Mouse (Mus musculus) stomach, embryonic 15.5 days (tissue): ENCODE data around the gene Brd4. TPM values are rescaled to one million over a fixed set of nuclear protein-coding genes. Genes with fewer than 3 reads are reported as not detected.

ENCODE experiments used
- ATAC-seq: fragments of 200-750 bp; cut with Nextera tagmentation; 2 replicates; pipeline ENCODE4 v1.8.0; 2017; ENCODE audit warnings: low read depth, moderate number of reproducible peaks, moderate TSS enrichment; ENCODE audit not compliant: insufficient read depth, low FRiP score
- H3K27ac ChIP-seq: fragments of 300-500 bp; sonication (generic); 2 replicates; pipeline ENCODE4 v1.5.1; 2015; ENCODE audit warnings: mild to moderate bottlenecking, inconsistent platforms
- H3K27me3 ChIP-seq: fragments of 300-500 bp; sonication (generic); replicated peaks from 2 replicates; pipeline ENCODE4 v1.6.1; 2015; ENCODE audit warnings: inconsistent platforms
- H3K36me3 ChIP-seq: fragments of 300-500 bp; sonication (generic); 2 replicates; pipeline ENCODE4 v1.6.1; 2015; ENCODE audit warnings: inconsistent platforms
- H3K4me1 ChIP-seq: fragments of 300-500 bp; sonication (generic); 2 replicates; pipeline ENCODE4 v1.6.1; 2015; ENCODE audit warnings: inconsistent platforms
- H3K4me2 ChIP-seq: fragments of 300-500 bp; sonication (generic); 2 replicates; pipeline ENCODE4 v1.6.1; 2015; ENCODE audit warnings: mild to moderate bottlenecking, inconsistent platforms
- H3K4me3 ChIP-seq: fragments of 300-500 bp; sonication (generic); replicated peaks from 2 replicates; pipeline ENCODE4 v1.5.1; 2015; ENCODE audit warnings: inconsistent platforms
- H3K9ac ChIP-seq: fragments of 300-500 bp; sonication (generic); 2 replicates; pipeline ENCODE4 v1.6.1; 2015; ENCODE audit warnings: inconsistent platforms
- H3K9me3 ChIP-seq: fragments of 300-500 bp; sonication (generic); 2 replicates; pipeline ENCODE4 v1.6.1; 2016; ENCODE audit warnings: inconsistent platforms
- WGBS: fragments of 180-500 bp; shearing (Covaris S2); methylation state at CpG from one replicate; pipeline ENCODE4 v1.1.7; 2015; 5-methylcytosine and 5-hydroxymethylcytosine counted together
- polyA plus RNA-seq: library from polyadenylated mRNA; unstranded; fragments of >200 nt; fragmentation: Nextera tagmentation; extraction: Ambion mirVana; gene quantifications from 2 replicates; pipeline ENCODE4 v1.2.1, GENCODE M21; 2015

Gene Brd4
- polyA plus RNA-seq, 1 experiment from 2014 or later: 68.8 TPM

DNA sequence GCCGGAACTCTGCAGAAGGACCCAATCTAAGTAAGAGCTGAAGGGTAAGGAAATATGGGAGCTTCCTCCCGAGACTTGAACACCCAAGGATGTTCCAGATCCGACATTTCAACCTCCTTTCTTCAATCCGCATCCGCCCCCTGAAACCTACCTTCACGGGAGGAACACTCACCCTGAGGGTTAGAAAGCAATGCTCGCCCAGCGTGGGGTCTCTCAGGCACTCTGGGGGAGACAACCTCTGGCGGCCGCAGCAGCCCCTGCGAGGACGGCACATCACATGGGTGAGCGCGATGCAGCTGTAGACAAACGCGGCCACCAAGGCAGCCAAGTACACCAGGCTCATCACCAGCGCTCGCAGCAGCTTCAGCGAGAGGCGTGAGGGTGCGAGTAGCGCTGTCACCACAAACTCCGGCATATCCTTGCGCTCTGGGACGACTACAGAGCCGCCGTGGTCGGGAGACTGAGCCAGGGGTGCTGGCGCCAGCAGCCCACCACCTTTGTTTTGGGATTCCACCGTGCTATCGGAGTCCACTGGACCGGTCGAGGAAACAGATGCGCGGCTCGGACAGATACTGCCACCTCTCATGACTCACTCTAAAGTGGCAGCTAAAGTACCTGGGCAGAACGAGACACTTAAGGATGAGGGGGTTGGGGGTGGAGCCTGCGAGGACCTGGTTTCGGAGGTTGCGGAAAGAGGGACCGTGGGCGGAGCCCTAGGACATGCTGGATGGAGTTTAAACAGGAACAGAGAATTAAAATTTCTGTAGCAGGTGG, 95.5 kb downstream of the Brd4 start, which contains the start of gene Ephx3:
TSS of gene Ephx3 (minus strand) at position 687 of the 774 bp plus-strand sequence.
- peak within 1 kb of the TSS; percentile 82 for H3K4me2 ChIP-seq
- peak within 1 kb of the TSS; percentile 36 for H3K4me3 ChIP-seq
- H3K9ac ChIP-seq: peak within 1 kb of the TSS; percentile 1; the same call in 1 of the 2 replicates
- 0 out of 2 replicates have a peak, but pooled peaks cover 5% of the 10 kb centered on the region for H3K27me3 ChIP-seq
- H3K36me3 ChIP-seq: no peaks in the 10 kb centered on the region
- no peaks in the 10 kb centered on the region for H3K9me3 ChIP-seq
- H3K4me1 ChIP-seq: peaks cover 16% of the 10 kb centered on the region
- H3K27ac ChIP-seq: no peak within 1 kb of the TSS
- 7% methylated on average over 42 of the region's 42 CpGs for WGBS
- peak; percentile 4; the same call in 1 of the 2 replicates for ATAC-seq

DNA sequence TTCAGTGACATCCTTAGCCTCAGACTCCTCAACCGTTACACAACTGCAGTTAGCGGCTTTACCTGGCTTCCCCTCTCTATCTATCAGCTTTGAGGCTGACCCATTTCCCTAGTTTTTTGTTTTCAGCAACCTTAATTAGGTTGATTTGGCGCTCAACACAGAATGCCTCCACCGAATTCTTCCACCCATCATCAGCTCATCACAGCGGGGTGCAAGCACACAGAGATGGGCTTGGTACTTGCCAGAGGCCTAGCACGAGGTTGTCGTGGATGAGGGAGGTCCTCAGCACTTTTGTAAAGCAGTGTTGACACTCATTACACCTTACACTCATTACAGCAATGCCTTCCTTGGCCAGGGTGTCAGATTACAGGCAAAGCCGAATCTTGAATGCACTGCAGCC, 101.5 kb downstream of the Brd4 start:
- Histone ChIP-seq H3K4me1 (peaks cover 6% of the 10 kb centered on the region; the same call in 1 of the 2 replicates), H3K9me3 (no peaks in the 10 kb centered on the region), H3K4me3 (no peak overlapping the region), H3K4me2 (no peak overlapping the region), H3K27me3 (no peaks in the 10 kb centered on the region), H3K9ac (no peak overlapping the region), H3K36me3 (no peaks in the 10 kb centered on the region), H3K27ac (no peak overlapping the region)
- 37% methylated on average over 8 of the region's 8 CpGs for WGBS
- ATAC-seq: no peak

- WGBS: 40% methylated on average over 11 of the region's 11 CpGs
- Histone ChIP-seq H3K4me3 (no peak overlapping the region), H3K27me3 (no peaks in the 10 kb centered on the region), H3K36me3 (no peaks in the 10 kb centered on the region), H3K9me3 (no peaks in the 10 kb centered on the region), H3K4me2 (no peak overlapping the region), H3K9ac (no peak overlapping the region), H3K4me1 (peaks cover 6% of the 10 kb centered on the region; the same call in 1 of the 2 replicates), H3K27ac (no peak overlapping the region)
- ATAC-seq: no peak
Measured at GRCm38 (mm10) chr17:32179621-32180491, 104.7 kb downstream of the Brd4 start.

DNA sequence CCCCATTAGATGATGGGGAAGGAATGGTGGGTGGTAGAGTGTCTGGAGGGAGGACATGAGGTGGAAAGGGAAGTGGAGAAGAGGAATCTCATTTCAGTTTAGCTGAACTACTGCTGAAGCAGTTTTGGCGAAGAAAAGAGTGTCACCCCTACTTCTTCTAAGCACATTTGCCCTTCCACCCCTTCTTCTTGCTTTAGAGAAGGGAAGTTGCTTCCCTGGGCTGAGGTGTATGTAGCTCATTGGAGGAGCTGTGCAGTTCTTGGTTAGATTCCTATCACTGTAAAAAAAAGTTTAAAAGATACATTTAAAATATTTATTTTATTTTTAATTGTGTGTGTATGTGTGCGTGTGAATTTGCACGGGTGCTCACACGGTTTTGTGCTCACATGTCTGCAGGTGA, 107.6 kb downstream of the Brd4 start:
- Histone ChIP-seq H3K9ac (no peak overlapping the region), H3K4me2 (no peak overlapping the region), H3K4me3 (no peak overlapping the region), H3K27ac (no peak overlapping the region), H3K36me3 (no peaks in the 10 kb centered on the region), H3K27me3 (no peaks in the 10 kb centered on the region), H3K4me1 (peaks cover 10% of the 10 kb centered on the region; the same call in 1 of the 2 replicates), H3K9me3 (no peaks in the 10 kb centered on the region)
- 83% methylated on average over 4 of the region's 4 CpGs for WGBS
- no peak for ATAC-seq

- Histone ChIP-seq H3K9ac (no peak overlapping the region), H3K36me3 (no peaks in the 10 kb centered on the region), H3K27me3 (no peaks in the 10 kb centered on the region), H3K9me3 (no peaks in the 10 kb centered on the region), H3K4me1 (0 out of 2 replicates have a peak, but pooled peaks cover 4% of the 10 kb centered on the region), H3K27ac (no peak overlapping the region), H3K4me2 (no peak overlapping the region), H3K4me3 (no peak overlapping the region)
- WGBS: 53% methylated on average over 7 of the region's 7 CpGs
- peak; percentile 56; the same call in 1 of the 2 replicates for ATAC-seq
Measured at GRCm38 (mm10) chr17:32173166-32173565, 111.4 kb downstream of the Brd4 start.

GRCm38 (mm10) chr17:32172485-32172884, 112.0 kb downstream of the Brd4 start:
- Histone ChIP-seq H3K9me3 (no peaks in the 10 kb centered on the region), H3K4me1 (0 out of 2 replicates have a peak, but pooled peaks cover 4% of the 10 kb centered on the region), H3K4me3 (no peak overlapping the region), H3K36me3 (no peaks in the 10 kb centered on the region), H3K4me2 (no peak overlapping the region), H3K9ac (no peak overlapping the region), H3K27ac (no peak overlapping the region), H3K27me3 (no peaks in the 10 kb centered on the region)
- 75% methylated on average over 2 of the region's 2 CpGs for WGBS
- no peak for ATAC-seq

- Histone ChIP-seq H3K36me3 (no peaks in the 10 kb centered on the region), H3K4me2 (no peak overlapping the region), H3K4me1 (peaks cover 17% of the 10 kb centered on the region), H3K27me3 (no peaks in the 10 kb centered on the region), H3K4me3 (no peak overlapping the region), H3K9me3 (no peaks in the 10 kb centered on the region), H3K27ac (peak overlapping the region; percentile 28; the same call in 1 of the 2 replicates), H3K9ac (no peak overlapping the region)
- no peak for ATAC-seq
- WGBS: 60% methylated on average over 4 of the region's 4 CpGs
Measured at GRCm38 (mm10) chr17:32169518-32170225, 114.8 kb downstream of the Brd4 start.

- WGBS: under 1% methylated on average over 32 of the region's 39 CpGs
- Histone ChIP-seq H3K9ac (peak within 1 kb of the TSS; percentile 73), H3K27ac (peak within 1 kb of the TSS; percentile 93), H3K9me3 (no peaks in the 10 kb centered on the region), H3K4me3 (peak within 1 kb of the TSS; percentile 78), H3K4me2 (peak within 1 kb of the TSS; percentile 86), H3K36me3 (no peaks in the 10 kb centered on the region), H3K27me3 (no peaks in the 10 kb centered on the region), H3K4me1 (peaks cover 34% of the 10 kb centered on the region)
- ATAC-seq: peak; percentile 63
Measured at GRCm38 (mm10) chr17:32166687-32167086, 117.8 kb downstream of the Brd4 start, which contains the start of gene Notch3. TSS of gene Notch3 (minus strand) at chr17:32166852.

DNA sequence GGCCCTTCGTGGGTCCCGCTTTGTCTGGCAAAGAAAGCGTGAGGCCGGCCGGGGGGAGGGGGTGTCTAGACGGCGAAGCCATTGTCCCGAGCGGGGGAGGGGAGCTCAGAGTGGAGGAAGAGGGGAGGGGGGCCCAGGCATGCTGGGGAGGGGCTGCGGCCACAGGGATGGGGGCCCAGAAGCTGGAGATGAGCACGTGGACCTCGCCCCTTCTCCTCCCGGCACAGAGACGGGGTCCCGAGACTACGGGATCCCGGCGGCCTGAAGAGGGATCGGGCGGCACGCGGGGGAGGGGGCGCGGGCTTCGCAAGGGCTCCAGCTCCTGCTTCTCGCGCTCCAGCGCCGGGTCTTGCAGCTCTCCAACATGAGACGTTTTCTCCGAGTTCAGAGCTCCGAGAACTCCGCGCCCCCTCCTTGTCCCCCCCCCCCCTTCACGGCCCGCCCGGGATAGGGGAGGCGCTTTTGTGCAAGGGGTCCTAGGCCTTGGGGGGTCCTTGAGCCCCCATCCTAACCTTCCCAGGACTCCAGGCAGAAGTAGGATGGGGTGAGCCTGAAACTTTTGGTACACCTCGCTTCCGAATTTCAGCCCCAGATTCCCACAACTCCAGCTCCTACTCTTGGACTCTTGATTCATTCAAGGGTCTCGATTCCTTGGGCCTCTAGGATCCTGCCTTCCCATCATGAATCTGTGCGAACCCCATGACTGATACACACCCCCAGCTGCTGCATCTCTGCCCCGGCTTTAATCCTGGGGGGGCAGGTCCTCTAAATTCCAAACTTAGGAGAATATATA, 118.5 kb downstream of the Brd4 start:
- Histone ChIP-seq H3K4me2 (peak overlapping the region; percentile 86), H3K36me3 (no peaks in the 10 kb centered on the region), H3K4me3 (peak overlapping the region; percentile 78), H3K27ac (peak overlapping the region; percentile 93), H3K9me3 (no peaks in the 10 kb centered on the region), H3K4me1 (peaks cover 40% of the 10 kb centered on the region), H3K9ac (peak overlapping the region; percentile 73), H3K27me3 (no peaks in the 10 kb centered on the region)
- peak; percentile 3; the same call in 1 of the 2 replicates for ATAC-seq
- WGBS: under 1% methylated on average over 28 of the region's 43 CpGs

GRCm38 (mm10) chr17:32165266-32165802, 119.2 kb downstream of the Brd4 start:
- peak overlapping the region; percentile 73; the same call in 1 of the 2 replicates for H3K9ac ChIP-seq
- no peaks in the 10 kb centered on the region for H3K36me3 ChIP-seq
- H3K9me3 ChIP-seq: no peaks in the 10 kb centered on the region
- H3K27me3 ChIP-seq: no peaks in the 10 kb centered on the region
- 10% methylated on average over 9 of the region's 9 CpGs for WGBS
- peak overlapping the region; percentile 93 for H3K27ac ChIP-seq
- peak; percentile 11; the same call in 1 of the 2 replicates for ATAC-seq
- peaks cover 43% of the 10 kb centered on the region for H3K4me1 ChIP-seq
- peak overlapping the region; percentile 78 for H3K4me3 ChIP-seq
- peak overlapping the region; percentile 86 for H3K4me2 ChIP-seq
